Mouse (Mus musculus) hindbrain, embryonic 16.5 days (tissue): ENCODE data around the gene Tgfb1. TPM values are rescaled to one million over a fixed set of nuclear protein-coding genes. Genes with fewer than 3 reads are reported as not detected.
A peak's percentile ranks its signal among the peaks of the same experiment; 100 is the strongest.

Source experiments
- ATAC-seq: fragments of 200-750 bp; cut with Nextera tagmentation; 2 replicates; pipeline ENCODE4 v1.8.0; 2017; ENCODE audit warnings: moderate TSS enrichment, moderate library complexity
- H3K27ac ChIP-seq: fragments of 300-500 bp; sonication (generic); 2 replicates; pipeline ENCODE4 v1.5.1; 2014; ENCODE audit warnings: low read depth, mild to moderate bottlenecking, control low read depth, low read length, moderate library complexity
- H3K27me3 ChIP-seq: fragments of 300-500 bp; sonication (generic); replicated peaks from 2 replicates; pipeline ENCODE4 v1.6.1; 2014; ENCODE audit warnings: low read length; ENCODE audit not compliant: control insufficient read depth, insufficient read depth
- H3K36me3 ChIP-seq: fragments of 300-500 bp; sonication (generic); 2 replicates; pipeline ENCODE4 v1.6.1; 2014; ENCODE audit warnings: mild to moderate bottlenecking, low read length, moderate library complexity, mixed read lengths; ENCODE audit not compliant: control insufficient read depth, insufficient read depth
- H3K4me1 ChIP-seq: fragments of 300-500 bp; sonication (generic); 2 replicates; pipeline ENCODE4 v1.6.1; 2014; ENCODE audit warnings: low read depth, low read length; ENCODE audit not compliant: control insufficient read depth, insufficient read depth
- H3K4me2 ChIP-seq: fragments of 300-500 bp; sonication (generic); 2 replicates; pipeline ENCODE4 v1.6.1; 2014; ENCODE audit warnings: mild to moderate bottlenecking, low read length, control low read depth, moderate library complexity
- H3K4me3 ChIP-seq: fragments of 300-500 bp; sonication (generic); 2 replicates; pipeline ENCODE4 v1.5.1; 2014; ENCODE audit warnings: mild to moderate bottlenecking, low read length, control low read depth, moderate library complexity
- H3K9ac ChIP-seq: fragments of 300-500 bp; sonication (generic); 2 replicates; pipeline ENCODE4 v1.6.1; 2014; ENCODE audit warnings: low read depth, mild to moderate bottlenecking, control low read depth, low read length, moderate library complexity
- H3K9me3 ChIP-seq: fragments of 300-500 bp; sonication (generic); 2 replicates; pipeline ENCODE4 v1.6.1; 2014; ENCODE audit warnings: mild to moderate bottlenecking, low read length, moderate library complexity; ENCODE audit not compliant: control insufficient read depth
- WGBS: fragments of 180-500 bp; shearing (Covaris S2); extraction: QIAGEN DNeasy Blood & Tissue Kit; methylation state at CpG from one replicate; pipeline ENCODE4 v1.1.7; 2014; 5-methylcytosine and 5-hydroxymethylcytosine counted together
- polyA plus RNA-seq: library from polyadenylated mRNA; unstranded; fragments of >200 nt; fragmentation: Nextera tagmentation; extraction: Ambion mirVana; gene quantifications from 2 replicates; pipeline ENCODE4 v1.2.1, GENCODE M21; 2015

Gene Tgfb1
- polyA plus RNA-seq, 1 experiment from 2014 or later, result 0.63 TPM

DNA sequence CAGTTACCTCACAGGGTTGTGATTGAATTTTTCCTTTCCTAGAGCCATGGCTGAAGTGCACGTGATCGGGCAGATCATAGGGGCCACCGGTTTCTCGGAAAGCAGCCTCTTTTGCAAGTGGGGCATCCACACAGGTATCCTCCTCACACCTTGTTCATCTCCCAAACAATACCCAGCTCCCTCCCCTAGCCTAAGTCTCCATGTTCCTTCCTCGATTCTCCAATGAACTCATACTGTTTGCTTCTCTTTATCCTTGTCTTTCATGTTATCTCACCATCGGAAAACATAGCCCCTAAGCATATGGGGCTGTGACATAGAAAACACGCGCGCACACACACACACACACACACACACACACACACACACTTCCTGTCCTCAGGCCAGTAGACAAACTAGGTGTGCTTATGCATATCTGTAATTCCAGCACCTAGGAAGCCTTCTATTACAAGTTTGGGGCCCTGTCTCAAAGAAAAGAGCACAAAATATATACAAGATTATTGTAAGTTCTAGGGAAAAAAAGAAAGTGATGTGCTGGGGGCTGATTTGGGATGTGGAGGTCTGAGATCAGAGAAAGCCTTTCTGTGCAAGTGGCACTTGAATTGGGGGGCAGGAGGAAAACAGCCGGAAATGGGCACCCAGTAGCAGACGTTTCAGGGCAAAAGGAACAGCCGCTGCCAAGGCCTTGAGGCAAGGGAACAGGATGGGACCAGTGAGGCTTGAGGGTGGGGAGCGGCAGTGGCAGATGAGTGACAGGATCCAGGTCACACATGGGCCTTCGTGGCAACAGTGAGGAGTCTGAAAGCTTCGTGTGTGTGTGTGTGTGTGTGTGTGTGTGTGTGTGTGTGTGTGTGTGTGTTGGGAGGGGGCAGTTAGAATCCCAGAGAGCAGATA is 5.2 kb upstream of the Tgfb1 start:
- H3K27ac ChIP-seq, result peak overlapping the region; percentile 98
- peak overlapping the region; percentile 77 for H3K9ac ChIP-seq
- H3K9me3 ChIP-seq, result no peaks in the 10 kb centered on the region
- peaks cover 16% of the 10 kb centered on the region for H3K27me3 ChIP-seq
- H3K4me2 ChIP-seq, result peak overlapping the region; percentile 59
- WGBS, result 55% methylated on average over 15 of the region's 15 CpGs
- H3K36me3 ChIP-seq, result peaks cover 2% of the 10 kb centered on the region; the same call in 1 of the 2 replicates
- H3K4me3 ChIP-seq, result peak overlapping the region; percentile 77
- no peak; the same call in 1 of the 2 replicates for ATAC-seq
- peaks cover 12% of the 10 kb centered on the region for H3K4me1 ChIP-seq

GRCm38 (mm10) chr7:25683474-25684180 is 3.2 kb upstream of the Tgfb1 start:
- peaks cover 32% of the 10 kb centered on the region for H3K27me3 ChIP-seq
- H3K36me3 ChIP-seq, result peaks cover 2% of the 10 kb centered on the region; the same call in 1 of the 2 replicates
- H3K9ac ChIP-seq, result no peak overlapping the region
- no peak for ATAC-seq
- H3K4me1 ChIP-seq, result peaks cover 33% of the 10 kb centered on the region
- H3K9me3 ChIP-seq, result no peaks in the 10 kb centered on the region
- no peak overlapping the region for H3K4me3 ChIP-seq
- no peak overlapping the region for H3K4me2 ChIP-seq
- WGBS, result 81% methylated on average over 7 of the region's 7 CpGs
- no peak overlapping the region for H3K27ac ChIP-seq

DNA sequence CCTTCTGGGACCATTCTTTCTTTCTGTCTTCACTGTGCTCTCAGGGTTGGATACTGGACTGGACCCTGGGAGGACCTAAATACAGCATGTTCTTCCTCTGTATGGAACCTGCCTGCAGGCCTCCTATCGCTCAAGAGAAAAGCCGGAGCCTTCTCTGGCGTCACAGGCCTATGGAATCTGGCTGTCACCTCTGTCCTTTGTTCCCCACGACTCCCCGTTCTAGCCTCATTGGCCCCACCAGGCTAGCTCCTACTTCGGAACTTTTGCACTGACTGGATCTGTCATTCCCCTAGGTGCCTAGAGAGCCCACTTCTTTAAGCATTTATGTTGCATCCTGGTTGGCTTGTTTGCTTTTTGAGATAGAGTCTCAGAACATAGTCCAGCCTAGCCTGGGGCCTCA is 2.1 kb upstream of the Tgfb1 start:
- Histone ChIP-seq H3K9me3 (no peaks in the 10 kb centered on the region), H3K4me3 (no peak overlapping the region), H3K36me3 (peaks cover 2% of the 10 kb centered on the region; the same call in 1 of the 2 replicates), H3K9ac (no peak overlapping the region), H3K4me2 (no peak overlapping the region), H3K4me1 (peaks cover 40% of the 10 kb centered on the region), H3K27me3 (peaks cover 33% of the 10 kb centered on the region), H3K27ac (no peak overlapping the region)
- ATAC-seq, result no peak
- WGBS, result 86% methylated on average over 6 of the region's 6 CpGs

DNA sequence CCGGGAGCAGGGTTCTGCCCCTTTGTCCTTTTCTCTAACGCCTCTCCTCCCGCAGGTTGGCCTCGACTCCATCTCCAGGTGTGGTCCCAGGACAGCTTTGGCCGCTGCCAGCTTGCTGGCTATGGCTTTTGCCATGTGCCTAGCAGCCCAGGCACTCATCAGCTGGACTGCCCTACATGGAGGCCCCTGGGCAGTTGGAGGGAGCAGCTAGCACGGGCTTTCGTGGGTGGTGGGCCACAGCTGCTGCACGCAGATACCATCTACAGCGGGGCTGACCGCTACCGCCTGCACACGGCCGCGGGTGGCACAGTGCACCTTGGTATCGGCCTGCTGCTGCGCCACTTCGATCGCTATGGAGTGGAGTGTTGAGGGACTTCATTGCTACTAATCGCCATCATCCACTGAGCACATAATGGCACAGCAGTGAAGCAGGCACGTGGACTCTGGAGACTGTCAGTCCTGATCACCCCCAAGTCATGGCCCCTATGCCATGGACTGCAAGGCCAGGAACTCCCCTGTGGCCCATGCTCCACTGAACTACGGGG is 804 bp upstream of the Tgfb1 start:
- Histone ChIP-seq H3K9ac (no peak overlapping the region), H3K4me3 (no peak overlapping the region), H3K4me1 (peaks cover 36% of the 10 kb centered on the region), H3K36me3 (peaks cover 2% of the 10 kb centered on the region; the same call in 1 of the 2 replicates), H3K27me3 (peaks cover 43% of the 10 kb centered on the region), H3K4me2 (no peak overlapping the region), H3K27ac (no peak overlapping the region), H3K9me3 (peaks cover 1% of the 10 kb centered on the region; the same call in 1 of the 2 replicates)
- ATAC-seq, result no peak
- WGBS, result 68% methylated on average over 21 of the region's 21 CpGs

DNA sequence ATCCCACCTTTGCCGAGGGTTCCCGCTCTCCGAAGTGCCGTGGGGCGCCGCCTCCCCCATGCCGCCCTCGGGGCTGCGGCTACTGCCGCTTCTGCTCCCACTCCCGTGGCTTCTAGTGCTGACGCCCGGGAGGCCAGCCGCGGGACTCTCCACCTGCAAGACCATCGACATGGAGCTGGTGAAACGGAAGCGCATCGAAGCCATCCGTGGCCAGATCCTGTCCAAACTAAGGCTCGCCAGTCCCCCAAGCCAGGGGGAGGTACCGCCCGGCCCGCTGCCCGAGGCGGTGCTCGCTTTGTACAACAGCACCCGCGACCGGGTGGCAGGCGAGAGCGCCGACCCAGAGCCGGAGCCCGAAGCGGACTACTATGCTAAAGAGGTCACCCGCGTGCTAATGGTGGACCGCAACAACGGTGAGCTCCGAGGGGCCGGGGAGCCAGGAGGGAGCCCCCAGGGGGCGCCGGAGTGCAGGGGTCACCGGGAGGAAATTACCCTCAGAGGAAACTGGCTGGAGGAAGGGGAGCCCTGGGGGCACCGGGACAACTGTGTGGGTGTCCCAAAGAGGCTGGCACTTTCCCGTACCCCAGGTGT is 1.1 kb downstream of the Tgfb1 start:
- H3K4me2 ChIP-seq, result peak overlapping the region; percentile 66

GRCm38 (mm10) chr7:25688810-25689586 is 2.2 kb downstream of the Tgfb1 start:
- peak overlapping the region; percentile 48 for H3K9ac ChIP-seq
- H3K9me3 ChIP-seq, result peaks cover 3% of the 10 kb centered on the region; the same call in 1 of the 2 replicates
- peak overlapping the region; percentile 66 for H3K4me2 ChIP-seq
- 2% methylated on average over 40 of the region's 52 CpGs for WGBS
- ATAC-seq, result peak; percentile 56
- peak overlapping the region; percentile 49 for H3K4me3 ChIP-seq
- peaks cover 48% of the 10 kb centered on the region for H3K27me3 ChIP-seq
- no peaks in the 10 kb centered on the region for H3K36me3 ChIP-seq
- H3K27ac ChIP-seq, result no peak overlapping the region
- peaks cover 28% of the 10 kb centered on the region for H3K4me1 ChIP-seq

More for the DNA sequence above, 1.1 kb downstream of the Tgfb1 start:
- under 1% methylated on average over 47 of the region's 47 CpGs for WGBS
- Histone ChIP-seq H3K27ac (peak overlapping the region; percentile 17; the same call in 1 of the 2 replicates), H3K36me3 (peaks cover 2% of the 10 kb centered on the region; the same call in 1 of the 2 replicates), H3K27me3 (peaks cover 48% of the 10 kb centered on the region), H3K4me3 (peak overlapping the region; percentile 49), H3K4me1 (peaks cover 28% of the 10 kb centered on the region), H3K9ac (peak overlapping the region; percentile 57), H3K9me3 (peaks cover 3% of the 10 kb centered on the region; the same call in 1 of the 2 replicates)
- no peak for ATAC-seq

DNA sequence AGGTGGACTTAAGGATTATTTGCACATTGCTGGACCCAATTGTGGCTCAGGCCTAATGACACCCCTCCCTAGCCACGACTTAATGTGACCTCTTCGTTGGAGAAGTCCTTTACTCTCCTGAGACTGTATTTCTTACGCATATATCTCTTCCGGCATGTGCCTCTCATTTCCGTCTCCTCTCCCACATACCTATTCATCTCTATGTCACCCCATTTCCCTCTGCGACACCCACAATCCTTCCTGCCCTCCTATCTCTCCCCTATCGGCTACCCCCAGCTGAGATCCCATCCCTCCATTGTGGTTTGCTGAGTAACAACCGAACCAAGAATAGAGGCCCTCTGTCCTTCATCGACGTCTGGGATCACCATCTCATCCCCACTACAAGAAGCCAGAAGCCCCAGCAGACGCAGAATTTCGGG is 2.8 kb downstream of the Tgfb1 start:
- H3K4me1 ChIP-seq, result peaks cover 28% of the 10 kb centered on the region
- peaks cover 3% of the 10 kb centered on the region; the same call in 1 of the 2 replicates for H3K9me3 ChIP-seq
- peak overlapping the region; percentile 48 for H3K9ac ChIP-seq
- no peak overlapping the region for H3K27ac ChIP-seq
- peaks cover 48% of the 10 kb centered on the region for H3K27me3 ChIP-seq
- no peak for ATAC-seq
- WGBS, result 9% methylated on average over 12 of the region's 12 CpGs
- peak overlapping the region; percentile 66 for H3K4me2 ChIP-seq
- no peaks in the 10 kb centered on the region for H3K36me3 ChIP-seq
- H3K4me3 ChIP-seq, result peak overlapping the region; percentile 49

- Histone ChIP-seq H3K36me3 (no peaks in the 10 kb centered on the region), H3K4me1 (peaks cover 28% of the 10 kb centered on the region), H3K4me2 (peak overlapping the region; percentile 66; the same call in 1 of the 2 replicates), H3K27ac (no peak overlapping the region), H3K27me3 (peaks cover 48% of the 10 kb centered on the region), H3K9ac (no peak overlapping the region), H3K4me3 (no peak overlapping the region), H3K9me3 (peaks cover 3% of the 10 kb centered on the region; the same call in 1 of the 2 replicates)
- 32% methylated on average over 5 of the region's 5 CpGs for WGBS
- no peak for ATAC-seq
These were observed 3.2 kb downstream of the Tgfb1 start for GRCm38 (mm10) chr7:25690051-25690450.
